Mouse (Mus musculus): Measurements from ENCODE around the gene Fubp1. TPM values are rescaled to one million over a fixed set of nuclear protein-coding genes. Genes with fewer than 3 reads are reported as not detected.
A peak's percentile ranks its signal among the peaks of the same experiment; 100 is the strongest.
"Not testable (repeated sequence)": the region's sequence is repeated elsewhere in the genome, so short reads cannot be mapped to it uniquely, and the experiment has no call there.

The Fubp1 gene
- total RNA-seq, 2 experiments from 2014 or later, result 51.2 to 52.5 TPM

GRCm38 (mm10) chr3:152192238-152192931 lies 17.8 kb upstream of the Fubp1 start:
- peak; percentile 31 to 67 for DNase-seq

- no peak for DNase-seq
These were observed 17.0 kb upstream of the Fubp1 start for GRCm38 (mm10) chr3:152193177-152193576.

GRCm38 (mm10) chr3:152193635-152194097 lies 16.6 kb upstream of the Fubp1 start:
- peak; percentile 93 to 96 for DNase-seq

DNA sequence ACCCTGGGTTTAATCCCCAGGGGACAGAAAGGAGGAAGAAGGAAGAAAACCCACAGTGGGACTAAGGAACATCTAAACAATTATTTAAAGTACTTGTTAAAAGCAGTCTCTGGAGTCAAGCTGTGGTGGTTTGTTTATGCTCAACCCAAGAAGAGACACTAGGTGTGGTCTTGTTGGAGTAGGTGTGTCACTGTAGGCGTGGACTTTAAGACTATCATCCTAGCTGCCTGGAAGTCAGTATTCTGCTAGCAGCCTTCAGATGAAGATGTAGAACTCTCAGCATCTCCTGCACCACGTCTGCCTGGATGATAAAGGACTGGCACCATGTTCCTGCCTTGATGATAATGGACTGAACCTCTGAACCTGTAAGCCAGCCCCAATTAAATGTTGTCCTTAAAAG lies 13.0 kb upstream of the Fubp1 start:
- DNase-seq, result not testable (repeated sequence)

DNA sequence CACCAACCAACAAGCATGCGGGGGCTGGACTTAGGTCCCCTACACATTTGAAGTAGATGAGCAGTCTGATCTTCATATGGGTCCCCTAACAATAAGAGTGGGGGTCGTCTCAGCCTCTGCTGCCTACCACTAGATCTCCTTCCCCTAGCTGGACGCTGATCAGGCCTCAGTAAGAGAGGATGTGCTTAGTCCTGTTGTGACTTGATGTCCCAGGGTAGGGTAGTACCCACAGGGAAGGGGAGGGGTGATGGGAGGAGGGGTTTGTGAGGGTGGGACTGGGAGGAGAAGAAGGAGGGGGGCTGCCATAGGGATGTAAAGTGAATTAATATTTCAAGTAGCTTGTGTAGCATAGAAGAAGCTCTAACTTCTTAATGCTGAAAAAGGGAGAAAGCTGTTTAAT lies 11.1 kb upstream of the Fubp1 start:
- DNase-seq, result no peak

- DNase-seq, result no peak
These were observed 9.0 kb upstream of the Fubp1 start for GRCm38 (mm10) chr3:152201181-152201580.

GRCm38 (mm10) chr3:152201651-152202050 lies 8.6 kb upstream of the Fubp1 start:
- DNase-seq, result no peak

DNA sequence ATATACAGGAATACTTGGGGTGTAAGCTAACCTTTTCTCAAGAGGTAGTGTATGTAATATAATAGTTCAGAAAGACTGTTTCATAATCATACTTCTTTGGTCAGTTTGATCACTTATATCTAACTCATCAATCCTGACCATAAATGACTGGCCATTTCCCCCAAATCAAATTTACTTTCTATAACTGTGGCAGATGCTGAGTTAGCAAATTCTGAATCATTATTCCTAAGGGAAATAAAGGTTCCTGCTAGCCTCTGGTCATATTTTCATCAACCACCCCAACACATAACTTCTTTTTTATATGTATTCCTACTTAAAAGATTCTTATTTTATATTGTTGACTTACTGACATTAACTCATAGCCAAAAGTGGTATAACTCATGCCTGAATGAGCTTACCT lies 7.3 kb upstream of the Fubp1 start:
- DNase-seq, result no peak

- DNase-seq, result no peak
These were observed 6.8 kb upstream of the Fubp1 start for GRCm38 (mm10) chr3:152203411-152203810.

- no peak for DNase-seq
These were observed 6.2 kb upstream of the Fubp1 start for GRCm38 (mm10) chr3:152203996-152204395.

DNA sequence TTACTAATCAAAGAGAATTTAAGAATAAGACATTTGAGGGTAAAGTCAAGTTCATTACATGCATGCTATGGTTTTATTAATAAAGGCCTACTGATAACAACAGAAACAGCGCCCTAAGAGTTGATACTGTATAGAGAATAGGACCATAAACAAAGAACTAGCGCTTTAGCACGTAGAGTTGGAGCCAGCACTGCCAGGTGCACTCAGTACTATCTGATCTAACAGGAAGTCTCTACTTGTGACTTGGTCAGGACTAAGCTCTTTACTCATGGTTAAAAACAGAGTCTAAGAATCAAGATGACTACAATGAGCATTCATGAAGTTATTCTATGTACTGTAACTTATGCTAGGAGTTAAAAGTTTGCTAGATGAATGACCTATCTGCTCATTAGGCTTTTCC lies 5.6 kb upstream of the Fubp1 start:
- no peak for DNase-seq

- DNase-seq, result no peak
These were observed 3.1 kb upstream of the Fubp1 start for GRCm38 (mm10) chr3:152207156-152207555.

GRCm38 (mm10) chr3:152208096-152208885 lies 1.9 kb upstream of the Fubp1 start:
- DNase-seq, result no peak

DNA sequence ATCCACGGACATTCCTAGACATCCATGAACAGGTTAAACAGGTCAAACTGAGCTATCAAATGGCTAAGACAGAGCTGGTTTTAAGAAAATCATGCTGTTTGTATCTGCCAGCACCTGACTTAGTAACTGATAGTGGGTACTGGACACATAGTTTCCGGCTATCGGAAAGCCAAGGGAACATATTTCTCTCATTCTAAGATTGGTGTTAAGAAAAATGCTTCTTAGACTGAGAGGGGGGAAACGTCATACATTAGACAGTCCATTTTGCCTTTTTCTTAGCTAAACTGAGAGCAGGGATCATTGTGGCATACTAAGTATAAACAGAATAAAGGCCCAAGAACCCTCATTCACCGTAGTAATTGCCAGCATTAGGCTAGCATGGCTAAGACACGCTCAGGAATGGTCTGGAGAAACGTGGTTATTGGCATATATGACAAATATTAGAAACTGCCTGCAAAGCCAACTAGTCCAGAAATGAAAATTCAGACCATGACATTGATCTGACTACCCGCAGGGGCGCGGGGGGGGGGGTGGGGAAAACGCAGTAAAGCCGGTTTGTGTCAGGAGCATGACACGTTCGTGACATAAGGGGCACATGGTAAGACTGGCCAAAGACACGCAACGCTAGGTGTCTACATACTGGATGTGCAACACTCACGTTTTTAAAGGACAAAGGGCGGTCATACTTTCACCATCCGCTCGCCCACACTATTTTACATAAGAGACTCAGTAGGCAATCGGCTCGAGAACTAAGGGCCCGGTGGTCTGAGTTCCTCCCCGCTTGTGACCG lies 850 bp upstream of the Fubp1 start:
- peak; percentile 51 to 71 for DNase-seq

DNA sequence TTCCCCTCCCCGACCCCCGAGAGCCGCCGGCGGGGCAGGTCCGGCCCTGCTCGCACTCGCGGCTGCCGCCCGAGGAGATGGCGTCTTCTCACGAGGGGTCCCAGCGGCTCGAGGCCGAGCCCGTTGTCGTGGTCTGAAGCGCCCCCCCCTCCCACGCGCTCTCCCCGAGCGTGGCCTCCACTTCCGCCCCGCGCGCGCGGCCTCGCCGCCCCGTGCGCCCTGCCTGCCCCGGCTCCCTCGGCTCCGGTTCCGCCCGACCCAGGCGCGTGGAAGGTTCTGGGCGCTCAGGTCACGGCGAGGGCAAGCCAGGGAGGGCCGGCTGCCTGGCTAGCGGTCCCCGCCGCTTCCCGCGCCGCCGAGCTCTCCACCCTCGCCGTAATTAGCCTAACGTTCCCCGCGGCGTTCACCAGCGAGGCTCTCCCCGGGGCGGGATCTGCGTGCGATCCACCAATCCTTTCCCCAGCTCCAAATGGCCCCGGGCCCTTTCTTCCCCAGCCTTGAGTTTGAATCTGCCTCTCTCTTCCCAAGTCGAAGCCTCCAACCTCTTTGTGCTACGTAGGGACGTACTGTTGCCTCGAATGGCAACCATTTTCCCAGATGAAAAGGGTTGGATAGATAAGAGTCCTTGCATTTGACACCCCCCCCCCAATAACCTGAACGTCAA lies 638 bp downstream of the Fubp1 start:
- peak; percentile 72 to 76 for DNase-seq

- DNase-seq, result no peak
These were observed 1.6 kb downstream of the Fubp1 start for GRCm38 (mm10) chr3:152211731-152212279.

GRCm38 (mm10) chr3:152213416-152213815 lies 3.2 kb downstream of the Fubp1 start:
- DNase-seq, result no peak

DNA sequence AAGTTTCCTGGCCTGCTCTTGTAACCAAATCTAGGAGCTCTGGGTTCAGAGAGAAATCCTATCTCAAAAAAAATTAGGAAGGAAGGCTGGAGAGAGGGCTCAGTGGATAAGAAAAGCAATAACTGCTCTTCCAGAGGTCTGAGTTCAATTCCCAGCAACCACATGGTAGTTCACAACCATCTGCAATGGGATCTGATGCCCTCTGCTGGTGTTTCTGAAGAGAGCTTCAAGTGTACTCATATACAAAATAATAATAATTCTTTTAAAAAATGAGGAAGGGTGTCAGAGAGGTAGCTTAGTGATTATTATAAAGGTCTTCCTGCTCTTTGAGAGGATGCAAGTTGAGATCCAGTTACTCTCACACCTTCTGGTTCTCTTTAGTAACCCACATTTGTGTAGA lies 14.7 kb downstream of the Fubp1 start:
- no peak for DNase-seq

GRCm38 (mm10) chr3:152225906-152226305 lies 15.7 kb downstream of the Fubp1 start:
- no peak for DNase-seq

GRCm38 (mm10) chr3:152228843-152229242 lies 18.6 kb downstream of the Fubp1 start:
- no peak for DNase-seq

DNA sequence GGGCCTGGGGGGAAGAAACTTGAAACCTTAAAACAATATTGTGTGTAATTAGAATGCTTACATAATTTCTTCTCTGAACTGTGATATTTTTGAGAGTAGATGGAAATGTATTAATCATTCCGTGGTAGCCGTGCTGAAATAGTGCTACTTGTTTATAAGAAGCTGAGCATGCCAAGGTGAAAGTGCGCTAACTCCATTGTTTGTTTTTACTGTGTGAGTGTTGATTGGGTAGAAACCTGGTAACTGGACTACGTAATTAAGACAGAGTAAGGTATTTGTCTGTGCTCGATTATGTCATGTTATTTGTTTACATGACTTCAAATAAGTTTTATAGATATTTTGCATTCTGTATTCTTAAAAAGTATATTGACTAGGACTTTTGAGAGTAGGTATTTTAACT lies 19.0 kb downstream of the Fubp1 start:
- DNase-seq, result no peak
